Mouse (Mus musculus): ENCODE measurements around the gene Csdc2.

Csdc2 gene

DNA sequence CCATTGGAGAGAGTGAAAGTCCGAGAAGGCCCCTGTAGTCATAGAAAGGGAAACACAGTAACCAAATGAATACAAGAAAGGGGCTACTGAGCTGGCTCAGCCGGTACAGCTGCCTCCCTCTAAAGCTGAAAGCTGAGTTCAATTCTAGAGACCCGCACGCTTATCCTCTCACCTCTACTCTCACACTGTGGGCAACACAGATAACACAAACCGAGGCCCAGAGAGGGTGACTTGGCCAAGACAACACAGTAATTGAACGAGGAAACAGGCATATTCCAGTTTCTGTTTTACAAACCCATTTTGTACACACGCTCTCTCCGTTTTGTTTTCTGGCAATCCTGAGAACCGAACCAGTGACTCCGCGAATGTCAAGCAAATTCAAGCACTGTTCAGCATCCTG is 11.6 kb upstream of the Csdc2 start:
- DNase-seq (ENCODE audit: low read depth in 1 of 2, low spot score in 2 of 2), result no peak

DNA sequence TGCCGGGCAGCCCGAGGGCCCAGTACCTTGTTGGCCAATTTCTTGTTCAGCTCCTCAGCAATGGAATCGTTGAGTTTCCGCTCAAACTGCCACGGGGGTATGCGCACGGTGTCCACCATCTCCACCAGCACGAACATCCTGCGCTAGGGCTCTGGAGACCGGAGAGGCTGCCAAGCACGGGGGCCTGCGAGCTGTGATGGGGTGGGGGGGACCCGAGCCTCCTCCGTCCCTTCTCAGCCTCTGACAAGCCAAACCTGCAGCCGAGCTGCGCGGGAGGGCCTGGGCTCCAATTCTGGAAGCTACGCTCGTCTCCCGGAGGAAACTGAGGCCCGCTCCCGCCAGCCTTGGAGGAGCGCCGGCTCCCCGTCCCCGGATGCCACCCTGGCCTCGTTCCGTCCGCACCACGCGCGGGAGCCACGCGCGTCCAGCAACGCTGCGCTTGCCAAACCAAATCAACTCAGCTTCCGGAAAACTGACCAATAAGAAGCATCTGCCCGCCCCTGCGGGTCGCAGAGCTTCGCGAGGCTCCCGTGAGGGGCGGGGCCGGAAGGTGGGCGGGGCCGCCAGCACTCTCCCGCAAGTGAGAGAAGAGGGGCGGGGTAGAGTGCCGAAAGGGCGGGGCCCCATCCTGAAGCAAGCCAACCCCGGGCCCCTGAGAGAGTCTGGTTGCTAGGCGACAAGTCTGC is 10.7 kb upstream of the Csdc2 start, which contains the start of gene Polr3h:
Gene Polr3h, minus strand, starts transcription at position 481 of the 686 bp plus-strand sequence.
- DNase-seq (ENCODE audit: low read depth in 1 of 2, low spot score in 2 of 2), result peak; percentile 77 to 83

DNA sequence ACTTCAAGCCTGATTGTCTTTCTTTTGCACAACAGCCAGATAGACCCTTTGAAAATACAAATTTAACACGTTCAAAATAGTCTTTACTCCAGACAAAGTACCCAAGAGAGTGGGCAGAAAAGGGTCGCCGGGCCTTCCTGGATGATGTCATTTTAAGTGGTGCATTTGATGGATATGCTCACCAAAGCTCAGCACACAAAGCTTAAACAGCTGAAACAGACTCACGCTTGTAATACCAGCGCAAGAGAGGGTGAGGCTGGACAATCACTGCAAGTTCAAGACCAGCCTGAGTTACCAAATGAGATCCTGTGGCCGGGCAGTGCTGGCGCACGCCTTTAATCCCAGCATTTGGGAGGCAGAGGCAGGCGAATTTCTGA is 10.1 kb upstream of the Csdc2 start:
- no peak for DNase-seq (ENCODE audit: low read depth in 1 of 2, low spot score in 2 of 2)

DNA sequence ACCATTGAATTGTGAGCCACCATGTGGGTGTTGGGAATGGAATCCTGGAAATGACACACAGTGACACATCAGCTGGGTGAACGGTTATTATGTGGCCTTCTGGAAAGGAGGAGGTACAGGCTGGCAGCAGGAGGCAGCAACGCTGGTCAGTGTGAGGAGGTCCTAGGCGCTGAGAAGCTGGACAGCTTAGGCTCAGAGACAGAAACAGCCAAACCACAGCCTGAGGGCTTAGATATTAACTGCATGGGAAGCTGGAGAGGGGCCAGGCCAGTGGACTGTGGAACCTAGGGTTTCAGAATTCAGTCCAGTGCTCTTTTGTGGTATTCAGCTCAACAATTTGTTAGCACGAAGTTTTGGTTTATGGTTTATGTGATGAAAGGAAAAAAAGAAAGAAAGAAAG is 8.8 kb upstream of the Csdc2 start:
- no peak for DNase-seq (ENCODE audit: low read depth in 1 of 2, low spot score in 2 of 2)

DNA sequence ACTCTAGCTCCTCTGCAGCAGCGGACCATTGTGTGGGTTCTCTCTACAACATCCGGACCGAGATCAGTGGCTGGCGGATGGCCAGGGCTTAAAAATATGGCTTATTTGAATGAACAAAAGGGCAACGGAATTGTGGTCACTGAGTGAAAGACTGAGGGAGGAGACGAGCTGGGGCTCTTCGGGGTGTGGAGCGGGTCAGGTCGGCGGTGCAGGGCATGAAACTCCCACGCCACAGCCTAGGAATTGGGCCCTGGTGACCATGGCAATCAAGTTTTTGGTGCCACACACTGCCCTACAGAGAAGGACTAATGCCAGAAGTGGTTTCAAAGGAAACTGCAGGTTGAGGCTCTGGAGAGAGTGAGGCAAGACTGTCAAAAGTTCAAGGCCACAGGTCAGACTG is 8.3 kb upstream of the Csdc2 start:
- no peak for DNase-seq (ENCODE audit: low read depth in 1 of 2, low spot score in 2 of 2)

DNA sequence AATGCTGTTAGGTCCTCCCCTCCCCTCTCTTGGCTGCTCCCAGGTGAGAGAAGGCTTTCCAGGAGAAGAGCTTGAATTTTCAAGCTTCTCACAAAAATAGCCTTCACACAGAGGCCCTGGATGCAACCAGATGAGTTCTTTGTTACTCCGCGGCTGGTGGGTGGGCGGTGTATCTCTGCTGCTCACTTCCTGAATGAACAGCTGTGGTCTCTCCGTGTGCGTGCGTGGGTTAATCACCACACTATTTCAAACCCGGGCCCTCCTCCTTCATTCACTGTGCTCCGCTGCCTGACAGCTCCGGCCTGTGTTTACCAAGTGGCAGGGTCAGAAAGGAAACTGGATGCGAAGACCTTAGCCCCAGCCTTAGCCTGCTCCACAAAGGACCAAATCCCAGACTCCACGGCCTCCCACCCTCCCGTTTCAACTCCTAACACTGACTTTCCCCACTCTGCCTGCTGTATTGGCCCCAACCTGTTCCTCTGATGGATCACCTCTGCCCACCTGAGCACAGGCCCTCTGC is 3.5 kb upstream of the Csdc2 start:
- no peak for DNase-seq (ENCODE audit: low read depth in 1 of 2, low spot score in 2 of 2)

DNA sequence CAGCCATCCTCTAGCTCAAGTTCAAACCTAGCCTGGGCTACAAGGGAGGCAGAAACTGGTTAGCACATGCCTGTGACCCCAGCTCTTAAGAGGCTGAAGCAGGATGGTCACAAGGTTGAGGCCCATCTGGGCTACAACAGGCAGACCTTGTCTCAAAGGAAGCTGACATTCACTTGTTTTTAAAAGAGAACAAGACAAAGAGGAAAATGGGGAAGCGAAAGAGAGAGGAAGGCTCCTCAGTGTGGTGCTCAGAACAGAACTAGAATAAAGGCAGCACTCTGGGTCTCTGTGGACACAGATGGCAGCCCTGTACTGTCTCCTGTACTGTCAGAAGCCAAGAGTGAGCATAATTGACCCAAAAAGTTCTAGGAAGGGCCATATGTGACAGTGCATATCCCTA is 2.6 kb upstream of the Csdc2 start:
- no peak for DNase-seq (ENCODE audit: low read depth in 1 of 2, low spot score in 2 of 2)

DNA sequence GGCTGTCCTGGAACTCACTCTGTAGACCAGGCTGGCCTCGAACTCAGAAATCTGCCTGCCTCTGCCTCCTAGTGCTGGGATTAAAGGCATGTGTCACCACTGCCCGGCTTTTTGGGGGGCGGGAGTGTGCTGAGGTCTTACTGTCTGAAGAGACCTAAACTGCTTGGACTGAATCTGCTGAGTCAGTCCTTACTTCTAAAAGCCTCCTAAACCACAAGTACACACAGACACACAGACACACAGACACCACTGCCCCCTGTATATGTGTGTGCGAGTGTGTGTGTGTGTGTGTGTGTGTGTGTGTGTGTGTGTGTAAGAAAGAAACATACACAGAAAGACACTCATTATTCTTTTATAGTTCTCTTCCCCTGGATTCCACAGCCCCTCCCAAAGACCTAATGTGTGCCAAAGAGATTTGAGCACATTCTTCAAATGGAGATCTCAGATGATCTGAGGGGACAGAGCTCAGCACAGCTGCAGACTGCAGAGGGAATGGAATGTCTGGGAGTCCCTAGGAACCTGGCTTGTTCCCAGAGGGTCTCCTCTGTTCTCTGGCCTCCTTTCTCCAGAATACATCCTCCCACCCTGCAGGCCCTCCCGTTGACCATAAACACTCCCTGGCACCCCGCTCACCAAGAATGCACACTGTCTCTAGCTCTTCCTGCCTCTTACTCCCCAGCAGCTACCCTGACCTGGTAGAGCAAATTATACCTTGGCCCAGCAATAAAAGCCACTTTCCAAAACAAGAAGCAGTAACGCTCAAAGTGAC is 506 bp upstream of the Csdc2 start:
- DNase-seq (ENCODE audit: low read depth in 1 of 2, low spot score in 2 of 2), result no peak

DNA sequence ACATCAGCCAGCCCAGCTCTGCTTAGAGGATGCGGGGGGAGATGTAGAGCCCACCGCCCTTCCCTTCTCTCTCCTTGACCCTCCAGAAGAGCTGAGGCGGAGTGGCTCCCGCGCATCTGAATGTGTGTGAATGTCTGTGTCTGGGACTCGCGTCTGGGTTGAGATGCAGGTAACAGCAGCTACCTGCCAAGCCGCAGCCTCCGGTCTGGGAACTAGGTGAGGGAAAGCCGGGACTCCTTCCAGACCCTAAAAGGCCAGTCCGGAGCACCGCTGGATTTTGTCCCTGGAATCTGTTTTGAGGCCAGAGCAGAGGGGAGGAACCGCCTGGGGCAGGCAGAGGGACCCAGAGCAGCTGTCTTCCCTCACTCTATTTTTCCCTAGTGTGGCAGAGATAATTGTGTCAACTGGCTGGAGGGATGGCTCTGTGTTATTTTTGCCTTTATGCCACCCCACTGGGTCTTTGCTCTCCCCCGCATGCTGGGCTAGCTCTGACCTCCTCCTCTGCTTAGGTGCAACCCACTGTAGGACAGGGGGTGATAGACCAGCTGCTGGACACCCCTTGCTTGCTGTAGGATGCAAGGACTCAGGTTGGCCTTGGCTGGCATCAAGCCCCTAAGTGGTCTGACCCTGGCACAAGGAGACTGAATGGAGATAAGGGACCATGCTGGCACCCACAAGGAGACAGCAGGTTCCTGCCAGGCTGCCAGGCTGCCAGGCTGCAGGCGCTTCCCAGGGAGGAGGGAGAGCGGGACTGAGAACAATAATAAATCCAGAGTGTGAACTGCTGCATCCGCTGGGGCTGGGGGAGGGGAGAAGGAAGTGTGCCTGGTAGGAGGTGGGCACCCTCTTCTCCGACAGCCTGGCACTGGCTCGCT is 776 bp downstream of the Csdc2 start:
- no peak for DNase-seq (ENCODE audit: low read depth in 1 of 2, low spot score in 2 of 2)

DNA sequence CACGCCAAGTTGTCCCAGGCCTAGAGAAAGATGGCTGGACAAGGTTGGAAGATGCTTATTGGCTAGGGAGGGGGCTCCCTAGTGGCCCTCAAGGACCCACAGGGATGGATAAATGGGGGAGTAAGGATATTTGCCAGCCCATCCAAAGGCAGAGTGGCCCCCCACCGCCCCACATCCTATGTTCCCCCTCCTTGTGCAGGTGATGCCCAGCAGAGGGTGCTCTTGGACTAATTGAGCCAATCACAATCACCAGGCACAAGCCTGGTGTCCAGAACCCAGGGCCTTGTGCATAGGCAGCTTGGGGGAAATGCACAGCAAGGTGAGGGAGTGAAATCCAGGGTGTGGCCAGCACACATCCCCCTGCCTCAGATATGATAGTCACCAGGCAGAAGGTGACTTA is 1.7 kb downstream of the Csdc2 start:
- no peak for DNase-seq (ENCODE audit: low read depth in 1 of 2, low spot score in 2 of 2)

DNA sequence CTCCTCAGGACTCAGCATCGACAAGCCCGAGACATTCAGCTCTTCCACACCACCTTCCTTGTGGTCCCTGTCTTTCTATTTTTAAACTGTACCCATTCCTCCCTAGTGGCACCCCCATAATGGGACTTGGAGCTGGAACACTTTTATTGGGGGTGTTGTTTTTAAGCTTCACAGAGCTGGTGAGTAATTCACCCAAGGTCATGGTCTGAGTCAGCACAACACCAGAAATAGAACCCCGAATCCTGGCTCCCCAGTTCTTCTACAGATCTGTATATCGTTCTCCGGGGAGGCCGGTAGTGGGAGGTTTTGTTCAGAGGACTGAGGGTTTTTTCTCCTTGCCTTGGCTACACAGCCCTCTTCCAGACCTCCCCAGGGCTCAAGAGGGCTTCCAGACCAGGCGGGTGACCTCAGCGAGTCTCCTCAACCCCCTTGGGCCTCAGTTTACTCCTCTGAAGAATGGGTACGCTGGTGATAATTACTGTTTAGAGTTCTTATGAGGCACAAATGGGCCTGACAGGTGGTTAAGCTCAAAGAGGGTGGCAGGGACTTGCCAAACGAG is 2.7 kb downstream of the Csdc2 start:
- DNase-seq (ENCODE audit: low read depth in 1 of 2, low spot score in 2 of 2), result no peak

DNA sequence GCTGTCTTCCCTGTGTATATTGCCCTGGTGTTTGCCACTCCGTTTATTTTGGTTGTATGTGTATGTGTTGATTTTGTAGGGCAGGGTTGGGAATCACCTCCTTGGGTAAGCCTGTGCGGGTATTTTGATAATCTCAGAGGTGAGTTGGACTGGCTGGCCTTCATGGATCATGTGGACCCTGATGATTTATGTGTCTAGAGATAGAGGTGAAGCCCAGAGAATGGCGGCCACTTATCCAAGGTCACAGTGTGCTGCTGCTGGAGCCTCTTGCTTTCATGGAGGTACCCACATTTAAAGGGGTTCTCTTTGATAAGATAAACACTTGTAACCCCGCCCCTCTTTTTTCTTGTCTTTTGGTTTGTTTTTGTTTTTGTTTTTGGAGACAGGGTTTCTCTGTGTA is 3.2 kb downstream of the Csdc2 start:
- no peak for DNase-seq (ENCODE audit: low read depth in 1 of 2, low spot score in 2 of 2)

DNA sequence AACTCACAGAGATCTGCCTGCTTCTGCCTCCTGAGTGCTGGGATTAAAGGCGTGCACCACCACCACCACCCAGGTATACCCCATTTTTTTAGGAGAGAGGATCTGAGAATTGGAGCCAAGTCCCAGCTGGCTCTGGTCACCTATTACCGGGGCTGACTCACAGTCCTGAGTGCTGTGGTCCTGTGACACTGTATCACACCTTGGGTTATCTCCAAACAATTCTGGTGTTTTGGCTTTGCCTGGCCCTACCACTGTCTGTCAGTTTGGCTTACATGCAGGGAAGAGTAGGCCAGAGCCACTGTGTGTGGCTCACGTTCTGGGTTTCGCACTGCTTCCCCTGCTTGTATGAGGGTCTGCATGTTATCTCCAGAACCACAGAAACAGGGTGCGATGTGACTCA is 3.7 kb downstream of the Csdc2 start:
- DNase-seq (ENCODE audit: low read depth in 1 of 2, low spot score in 2 of 2), result no peak

DNA sequence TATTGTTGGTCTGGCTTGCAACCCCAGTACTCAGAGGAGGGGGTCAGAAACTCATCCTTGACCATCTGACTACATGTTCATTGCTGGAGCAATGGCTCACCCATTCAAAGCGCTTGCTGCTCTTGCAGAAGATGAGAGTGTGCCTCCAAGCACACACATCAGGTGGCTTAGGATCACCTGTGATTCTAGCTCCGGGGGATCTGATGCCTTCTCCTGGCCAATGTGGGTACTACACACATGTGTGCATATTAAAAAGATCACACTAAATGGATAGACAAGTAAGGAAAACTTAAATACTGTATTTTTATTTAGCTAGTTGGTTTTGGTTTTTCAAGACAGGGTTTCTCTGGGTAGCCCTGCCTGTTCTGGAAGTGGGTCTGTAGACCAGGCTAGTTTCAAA is 4.5 kb downstream of the Csdc2 start:
- no peak for DNase-seq (ENCODE audit: low read depth in 1 of 2, low spot score in 2 of 2)

DNA sequence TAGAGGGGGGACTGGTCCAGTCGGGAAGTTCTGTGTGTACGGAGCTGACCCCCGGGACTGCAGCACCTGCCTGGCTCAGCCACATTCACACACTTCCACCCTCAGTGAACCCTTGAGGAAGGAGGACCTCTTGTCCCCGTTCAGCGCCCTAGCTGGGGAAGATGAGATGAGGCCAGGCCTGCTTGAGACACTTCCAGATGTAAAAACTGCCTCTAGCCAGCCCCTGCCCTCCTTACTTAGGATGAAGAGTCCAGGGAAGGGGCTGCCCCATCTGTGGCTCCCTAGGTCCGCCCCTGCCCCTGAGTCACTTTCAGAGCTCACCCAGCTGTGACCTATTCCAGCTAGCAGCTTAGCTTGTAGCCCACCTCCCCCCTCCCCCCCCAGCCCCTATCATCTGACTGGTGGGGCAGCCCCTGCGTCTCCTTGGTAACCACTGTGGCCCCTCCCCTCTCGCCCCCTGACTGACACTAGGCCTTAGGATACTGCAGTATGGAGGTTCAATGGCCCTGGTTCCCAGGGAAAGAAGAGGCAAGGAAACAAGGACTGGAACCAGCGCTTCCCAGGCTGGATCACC is 6.7 kb downstream of the Csdc2 start:
- no peak for DNase-seq (ENCODE audit: low read depth in 1 of 2, low spot score in 2 of 2)

DNA sequence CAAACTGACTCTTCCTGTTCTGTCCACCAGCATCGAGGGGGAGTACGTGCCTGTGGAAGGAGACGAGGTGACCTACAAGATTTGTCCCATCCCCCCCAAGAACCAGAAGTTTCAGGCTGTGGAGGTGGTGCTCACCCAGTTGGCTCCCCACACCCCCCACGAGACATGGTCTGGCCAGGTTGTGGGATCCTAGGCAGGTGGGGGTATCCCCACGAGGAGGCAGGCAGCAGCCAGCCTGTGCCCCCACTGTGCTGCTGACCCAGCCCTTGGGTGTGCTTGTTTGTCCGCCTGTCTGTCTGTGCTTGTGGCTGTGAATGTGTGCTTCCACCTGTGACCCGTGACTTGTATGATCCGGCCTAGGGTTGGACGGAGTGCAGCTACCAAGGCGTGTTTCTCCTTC is 12.5 kb downstream of the Csdc2 start:
- no peak for DNase-seq (ENCODE audit: low read depth in 1 of 2, low spot score in 2 of 2)

DNA sequence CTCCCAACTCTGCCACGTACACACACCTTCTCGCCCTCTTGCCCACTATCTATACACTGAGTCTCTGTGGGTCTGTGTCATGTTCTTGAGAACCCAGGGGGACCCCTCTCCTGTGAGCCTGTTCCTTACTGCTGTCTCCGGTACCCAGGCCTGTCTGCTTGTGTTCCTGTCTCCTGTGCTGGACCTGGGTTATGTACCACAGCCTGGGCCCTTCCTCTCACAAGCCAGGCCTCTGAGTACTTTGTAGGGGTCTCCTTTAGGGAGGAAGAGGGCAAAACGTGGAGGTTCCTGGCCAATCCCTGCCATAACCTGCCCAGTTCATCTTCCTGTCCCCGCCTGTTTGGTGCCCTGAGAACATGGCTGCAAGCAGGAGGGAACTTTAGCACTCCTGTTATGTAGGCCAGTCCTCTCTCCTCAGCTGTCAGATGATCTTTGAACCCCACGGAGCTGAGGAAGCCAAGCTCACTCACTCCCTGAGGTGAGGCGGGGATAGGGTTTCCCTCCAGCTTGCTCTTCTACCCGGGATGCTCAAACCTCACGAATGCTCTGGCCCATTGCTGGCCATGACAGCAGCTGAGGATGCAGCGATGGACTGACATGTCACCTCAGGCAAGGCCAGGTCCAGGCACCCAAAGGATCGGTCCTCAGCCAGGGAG is 13.0 kb downstream of the Csdc2 start:
- no peak for DNase-seq (ENCODE audit: low read depth in 1 of 2, low spot score in 2 of 2)

DNA sequence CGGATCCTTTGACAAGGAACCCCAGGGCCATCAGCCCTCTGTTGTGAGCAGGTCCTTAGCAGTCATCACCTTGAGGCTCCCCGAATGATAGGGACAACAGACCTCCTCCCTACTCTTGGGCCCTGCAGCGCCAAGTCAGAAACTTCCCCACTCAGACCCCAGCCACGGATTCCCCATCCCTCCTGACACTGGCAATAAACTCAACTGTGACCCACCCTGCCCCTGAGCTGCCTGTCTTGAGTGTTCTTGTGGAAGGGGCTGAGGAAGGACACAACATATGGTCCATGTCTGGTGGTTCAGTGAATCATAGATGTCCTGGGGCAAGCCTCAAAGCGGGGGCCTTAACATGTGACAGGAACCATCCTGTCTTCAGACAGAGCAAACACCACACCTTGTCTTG is 14.2 kb downstream of the Csdc2 start:
- DNase-seq (ENCODE audit: low read depth in 1 of 2, low spot score in 2 of 2), result no peak

DNA sequence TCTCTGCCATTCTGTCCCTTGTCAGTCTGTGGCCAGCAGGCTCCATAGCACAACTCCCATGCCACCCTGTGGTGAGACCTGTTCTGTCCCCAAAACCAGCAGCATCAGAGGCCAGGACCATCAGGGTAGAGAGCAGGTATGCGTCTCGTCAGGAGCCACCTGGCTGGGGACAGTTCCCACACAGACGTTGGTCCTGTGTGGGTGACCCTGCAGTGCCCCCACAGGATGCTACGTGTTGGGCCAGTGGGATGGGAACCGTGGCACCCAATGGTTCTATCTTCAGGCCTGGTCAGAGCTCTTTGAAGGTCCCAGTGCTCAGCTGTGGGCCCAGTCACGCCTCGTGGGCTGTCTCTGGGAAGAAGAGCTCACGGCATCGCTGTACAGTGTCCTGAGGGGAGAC is 14.6 kb downstream of the Csdc2 start:
- no peak for DNase-seq (ENCODE audit: low read depth in 1 of 2, low spot score in 2 of 2)

DNA sequence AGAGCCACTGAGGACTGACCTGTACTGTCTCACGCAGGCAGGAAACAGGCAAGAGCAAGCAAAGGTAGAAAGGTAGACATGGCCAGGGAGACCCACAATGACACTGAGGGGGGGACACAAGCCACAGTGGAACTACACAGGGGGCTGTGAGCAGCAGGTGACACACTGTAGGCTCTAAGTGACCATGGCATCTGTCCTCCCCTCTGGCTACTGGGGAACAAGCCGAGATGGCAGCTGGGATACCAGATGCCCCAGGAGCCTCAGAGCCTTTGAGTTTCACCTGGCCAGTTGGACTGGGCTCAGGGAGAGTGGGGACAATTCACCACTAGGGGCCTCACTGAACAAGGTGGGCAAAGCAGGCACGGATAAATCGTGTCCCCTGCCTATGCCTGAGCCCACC is 15.8 kb downstream of the Csdc2 start:
- no peak for DNase-seq (ENCODE audit: low read depth in 1 of 2, low spot score in 2 of 2)

DNA sequence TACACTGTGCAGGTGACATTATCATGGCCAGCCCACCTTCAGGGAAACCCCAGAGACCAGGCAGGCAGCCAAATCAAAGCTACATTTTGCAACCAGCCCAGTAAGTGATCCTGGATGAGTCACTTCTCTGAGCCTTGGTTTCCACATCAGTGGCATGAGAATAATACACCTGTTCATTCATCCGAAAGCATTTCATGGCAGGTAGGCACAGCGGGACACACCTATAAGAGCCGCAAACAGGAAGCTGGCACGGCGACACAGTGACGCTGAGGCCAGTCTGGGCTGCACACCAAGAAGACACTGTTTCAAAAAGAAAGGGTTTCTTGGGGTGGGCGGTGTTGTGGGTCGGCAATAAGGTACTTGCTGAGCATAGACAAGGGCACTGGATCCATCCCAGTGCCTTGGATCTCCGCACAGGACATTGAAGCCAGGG is 17.6 kb downstream of the Csdc2 start:
- DNase-seq (ENCODE audit: low read depth in 1 of 2, low spot score in 2 of 2), result no peak

Measured in monocyte, adult 2 months (primary cell).